Mouse (Mus musculus): Measurements from ENCODE around the gene Cpa1.

DNA sequence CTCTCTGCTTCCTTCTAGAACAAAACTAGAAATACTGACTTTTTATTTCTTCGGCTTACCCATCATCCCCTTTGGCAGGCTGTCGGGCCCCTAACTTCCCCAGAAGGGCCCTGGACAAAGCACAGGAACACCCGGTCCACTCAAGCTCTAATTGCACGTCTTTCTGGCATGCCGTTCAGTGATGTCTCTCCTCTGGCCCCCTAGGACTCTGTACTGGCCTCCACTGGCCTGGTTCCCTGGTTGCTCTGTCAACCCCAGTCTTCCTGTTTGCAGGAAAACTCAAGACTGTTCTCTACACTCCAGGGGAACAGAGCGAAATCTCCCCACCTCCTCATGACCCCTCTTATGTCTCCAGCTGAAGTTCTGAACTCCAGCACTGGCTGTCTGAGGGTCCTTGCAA lies 20.3 kb upstream of the Cpa1 start:
- TF ChIP-seq CTCF (IDR thresholded peaks at IDR 0.05; ENCODE audit: borderline replicate concordance, control insufficient read depth, extremely low read depth, insufficient read depth, low read length, poor library complexity) (no peak), POLR2A (IDR thresholded peaks at IDR 0.05; ENCODE audit: control insufficient read depth, extremely low read depth, insufficient read depth, low read length, poor library complexity) (no peak)

Data from thymus, adult 2 months (tissue).